Mouse (Mus musculus): ENCODE measurements around the gene Rrnad1. TPM values are rescaled to one million over a fixed set of nuclear protein-coding genes. Genes with fewer than 3 reads are reported as not detected.

Rrnad1 gene
- 34.7 and 39.2 TPM in 2 replicates for polyA plus RNA-seq (2012; rRNA removed; ENCODE audit: low replicate concordance)

GRCm38 (mm10) chr3:87930078-87930795 lies at the start of gene Rrnad1, which contains the start of gene Isg20l2:
Gene Rrnad1, minus strand, starts transcription at chr3:87930717.
Gene Isg20l2, plus strand, starts transcription at chr3:87930314.

GRCm38 (mm10) chr3:87970939-87971488 lies 40.5 kb upstream of the Rrnad1 start, which contains the start of gene Nes:
Gene Nes, plus strand, starts transcription at chr3:87971078.

GRCm38 (mm10) chr3:87948378-87949265 lies 18.1 kb upstream of the Rrnad1 start, which contains the start of gene Crabp2:
Gene Crabp2, plus strand, starts transcription at chr3:87948666.

GRCm38 (mm10) chr3:87919336-87920108 lies 11.0 kb downstream of the Rrnad1 start, which contains the start of gene Mrpl24:
Gene Mrpl24, plus strand, starts transcription at chr3:87919506.

GRCm38 (mm10) chr3:87905880-87906485 lies 24.5 kb downstream of the Rrnad1 start, which contains the start of gene Hdgf:
Gene Hdgf, plus strand, starts transcription at chr3:87906321.

GRCm38 (mm10) chr3:87885281-87886003 lies 45.1 kb downstream of the Rrnad1 start, which contains the start of gene Prcc:
Gene Prcc, minus strand, starts transcription at chr3:87885608.

Other genes with a start within 250 kb of the Rrnad1 start
- gene Lrrc71, start 182.1 kb downstream of the Rrnad1 start, polyA plus RNA-seq (2012; rRNA removed; ENCODE audit: low replicate concordance) = 0.13 and 0.32 TPM in 2 replicates
- gene Ntrk1, start 135.6 kb downstream of the Rrnad1 start, polyA plus RNA-seq (2012; rRNA removed; ENCODE audit: low replicate concordance) = 2.8 and 7.2 TPM in 2 replicates
- 1.6 TPM in 2 replicates for gene Insrr, start 133.8 kb downstream of the Rrnad1 start, polyA plus RNA-seq (2012; rRNA removed; ENCODE audit: low replicate concordance)
- 101 and 130 TPM in 2 replicates for gene Pear1, start 106.4 kb downstream of the Rrnad1 start, polyA plus RNA-seq (2012; rRNA removed; ENCODE audit: low replicate concordance)
- 13.9 and 25.6 TPM in 2 replicates for gene Sh2d2a, start 84.0 kb downstream of the Rrnad1 start, polyA plus RNA-seq (2012; rRNA removed; ENCODE audit: low replicate concordance)
- gene Prcc, start 45.1 kb downstream of the Rrnad1 start, polyA plus RNA-seq (2012; rRNA removed; ENCODE audit: low replicate concordance) = 28.7 and 33.3 TPM in 2 replicates
- gene Hdgf, start 24.4 kb downstream of the Rrnad1 start, polyA plus RNA-seq (2012; rRNA removed; ENCODE audit: low replicate concordance) = 51.3 and 106 TPM in 2 replicates
- gene Mrpl24, start 11.2 kb downstream of the Rrnad1 start, polyA plus RNA-seq (2012; rRNA removed; ENCODE audit: low replicate concordance) = 26.0 and 58.0 TPM in 2 replicates
- gene Isg20l2, start 403 bp downstream of the Rrnad1 start, polyA plus RNA-seq (2012; rRNA removed; ENCODE audit: low replicate concordance) = 13.4 and 17.8 TPM in 2 replicates
- gene Crabp2, start 17.9 kb upstream of the Rrnad1 start, polyA plus RNA-seq (2012; rRNA removed; ENCODE audit: low replicate concordance) = 1.8 and 4.6 TPM in 2 replicates
- gene Nes, start 40.4 kb upstream of the Rrnad1 start, polyA plus RNA-seq (2012; rRNA removed; ENCODE audit: low replicate concordance) = 5.5 and 8.3 TPM in 2 replicates
- gene Bcan, start 69.5 kb upstream of the Rrnad1 start, polyA plus RNA-seq (2012; rRNA removed; ENCODE audit: low replicate concordance) = 0.06 and 0.08 TPM in 2 replicates
- gene Hapln2, start 96.9 kb upstream of the Rrnad1 start, polyA plus RNA-seq (2012; rRNA removed; ENCODE audit: low replicate concordance) = 0.10 and 0.45 TPM in 2 replicates
- 4.2 and 6.0 TPM in 2 replicates for gene Gpatch4, start 112.4 kb upstream of the Rrnad1 start, polyA plus RNA-seq (2012; rRNA removed; ENCODE audit: low replicate concordance)
- gene Naxe, start 127.8 kb upstream of the Rrnad1 start, polyA plus RNA-seq (2012; rRNA removed; ENCODE audit: low replicate concordance) = 68.0 and 109 TPM in 2 replicates
- gene Ttc24, start 147.6 kb upstream of the Rrnad1 start, polyA plus RNA-seq (2012; rRNA removed; ENCODE audit: low replicate concordance) = not detected in 2 replicates
- 2.2 TPM in 2 replicates for gene Iqgap3, start 151.3 kb upstream of the Rrnad1 start, polyA plus RNA-seq (2012; rRNA removed; ENCODE audit: low replicate concordance)
- 100 and 138 TPM in 2 replicates for gene Mef2d, start 211.7 kb upstream of the Rrnad1 start, polyA plus RNA-seq (2012; rRNA removed; ENCODE audit: low replicate concordance)